ENCODE assay signal across 8 mouse cellular contexts in the genomic region with DNA sequence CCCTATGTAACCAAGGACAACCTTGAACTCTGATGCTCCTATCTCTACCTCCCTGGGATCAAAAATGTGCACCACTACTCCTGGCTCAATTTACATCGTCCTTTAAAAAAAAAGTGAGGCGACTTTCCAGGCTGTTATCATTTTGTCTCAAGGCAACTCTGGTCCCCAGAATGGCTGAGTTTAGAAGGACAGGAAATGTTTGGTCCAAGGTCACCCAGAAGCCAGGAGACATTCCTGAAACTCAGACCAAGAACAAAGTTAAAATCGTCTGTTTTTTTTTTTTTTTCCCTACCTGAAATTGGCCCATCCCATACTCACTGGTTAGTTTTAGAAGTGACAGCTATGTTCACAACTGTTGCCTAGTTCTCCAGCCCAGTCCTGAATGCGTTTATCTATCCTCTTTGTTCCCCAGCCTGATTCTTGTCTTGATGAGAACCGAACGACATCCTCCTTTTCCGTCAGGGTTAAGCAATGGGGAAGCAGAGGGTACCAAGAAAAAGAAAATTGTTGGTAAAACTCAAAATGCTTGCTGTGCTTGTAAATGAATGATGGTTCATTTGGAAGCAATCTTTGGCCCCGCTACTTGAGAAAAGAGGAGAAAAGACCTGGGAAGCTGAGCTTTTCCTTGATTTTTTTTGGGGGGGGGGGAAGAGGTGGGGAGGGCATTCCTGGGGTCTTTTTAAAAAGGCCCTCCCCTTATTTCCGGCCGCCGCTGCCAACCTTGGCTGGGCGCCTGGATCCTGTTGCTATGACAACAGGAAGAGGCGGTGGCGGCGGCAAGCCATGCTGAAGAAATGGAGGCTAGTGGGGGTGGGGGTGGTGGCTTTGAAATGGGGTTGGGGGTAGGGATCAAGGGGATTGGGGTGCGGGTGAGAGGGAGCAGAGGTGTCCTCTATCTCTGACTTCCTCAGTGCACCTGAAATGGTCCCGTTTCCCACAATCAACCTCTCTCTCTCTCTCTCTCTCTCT. TPM values are rescaled to one million over a fixed set of nuclear protein-coding genes. Genes with fewer than 3 reads are reported as not detected.
DNase-seq lines count a peak whose midpoint lies in the region; ATAC-seq and TF ChIP-seq lines count a peak whose summit lies in the region.

No protein-coding gene starts in this region.

- H3K4me2 ChIP-seq in limb, embryonic 13.5 days (replicated peaks) = peak overlapping the region; percentile 73
- H3K4me2 ChIP-seq in neural tube, embryonic 14.5 days (ENCODE audit: low read depth, low read length) = peak overlapping the region; percentile 74

- WGBS in heart, adult 2 months = under 1% methylated on average over 16 of the region's 17 CpGs
- 2% methylated on average over 16 of the region's 17 CpGs for WGBS in kidney, adult 2 months
- 2% methylated on average over 16 of the region's 17 CpGs for WGBS in limb, embryonic 13.5 days
- 2% methylated on average over 17 of the region's 17 CpGs for WGBS in neural tube, embryonic 14.5 days

- no peaks in the 10 kb centered on the region for H3K79me2 ChIP-seq in heart, adult 2 months (replicated peaks; ENCODE audit: control insufficient read depth, insufficient read depth, low read length)

- intact Hi-C loops in heart, adult 2 months (cut with DNase I) = no loop called here

- no peak overlapping the region for H3K9ac ChIP-seq in heart, adult 2 months (ENCODE audit: low read depth, low read length)
- H3K9ac ChIP-seq in limb, embryonic 13.5 days = no peak overlapping the region; the same call in 1 of the 2 replicates
- H3K9ac ChIP-seq in neural tube, embryonic 14.5 days (replicated peaks; ENCODE audit: low read depth, low read length) = no peak overlapping the region; the same call in 1 of the 2 replicates

- H3K4me1 ChIP-seq in heart, adult 2 months (ENCODE audit: control insufficient read depth, insufficient read depth, low read length) = no peaks in the 10 kb centered on the region
- 0 out of 2 replicates have a peak, but pooled peaks cover 3% of the 10 kb centered on the region for H3K4me1 ChIP-seq in kidney, adult 2 months (ENCODE audit: control insufficient read depth, insufficient read depth, low read length)
- peaks cover 39% of the 10 kb centered on the region for H3K4me1 ChIP-seq in limb, embryonic 13.5 days
- H3K4me1 ChIP-seq in neural tube, embryonic 14.5 days (ENCODE audit: control insufficient read depth, insufficient read depth, low read length) = peaks cover 17% of the 10 kb centered on the region; the same call in 1 of the 2 replicates

- DNase-seq in gastrocnemius, postnatal 10 days = peak; percentile 26
- DNase-seq in gastrocnemius, adult 8-10 months (ENCODE audit: low spot score in 2 of 2) = no peak
- peak; percentile 70 to 86 for DNase-seq in cerebellum, postnatal 25 days
- DNase-seq in heart, adult 2 months = peak; percentile 37 to 54
- peak; percentile 74 for DNase-seq in kidney, adult 2 months
- no peak for DNase-seq in B cell, adult 2 months

- peak; percentile 48; the same call in 1 of the 2 replicates for ATAC-seq in limb, embryonic 13.5 days (ENCODE audit: low FRiP score, low read depth)
- peak; percentile 72 for ATAC-seq in neural tube, embryonic 14.5 days (ENCODE audit: low read depth)

- no peak for TF ChIP-seq EP300 in heart, adult 2 months (IDR thresholded peaks at IDR 0.05; ENCODE audit: insufficient read depth, low read depth, low read length)

- no peak for TF ChIP-seq POLR2A in heart, adult 2 months (IDR thresholded peaks at IDR 0.05; ENCODE audit: insufficient read depth, low read depth, low read length)
- TF ChIP-seq POLR2A in kidney, adult 2 months (IDR thresholded peaks at IDR 0.05; ENCODE audit: low read depth, low read length) = no peak

- H3K36me3 ChIP-seq in heart, adult 2 months (ENCODE audit: control insufficient read depth, insufficient read depth, low read length) = no peaks in the 10 kb centered on the region
- H3K36me3 ChIP-seq in kidney, adult 2 months (ENCODE audit: control insufficient read depth, insufficient read depth, low read length) = no peaks in the 10 kb centered on the region
- H3K36me3 ChIP-seq in limb, embryonic 13.5 days = peaks cover 8% of the 10 kb centered on the region
- peaks cover 6% of the 10 kb centered on the region; the same call in 1 of the 2 replicates for H3K36me3 ChIP-seq in neural tube, embryonic 14.5 days (ENCODE audit: control insufficient read depth, insufficient read depth, low read length)

- H3K27me3 ChIP-seq in heart, adult 2 months (ENCODE audit: control insufficient read depth, insufficient read depth, low read length) = 0 out of 2 replicates have a peak, but pooled peaks cover 4% of the 10 kb centered on the region
- H3K27me3 ChIP-seq in kidney, adult 2 months (replicated peaks; ENCODE audit: control insufficient read depth, insufficient read depth, low read length) = no peaks in the 10 kb centered on the region
- H3K27me3 ChIP-seq in limb, embryonic 13.5 days = no peaks in the 10 kb centered on the region
- H3K27me3 ChIP-seq in neural tube, embryonic 14.5 days (ENCODE audit: control insufficient read depth, insufficient read depth, low read length) = no peaks in the 10 kb centered on the region

- TF ChIP-seq CTCF in heart, adult 2 months (IDR thresholded peaks at IDR 0.05) = no peak
- TF ChIP-seq CTCF in kidney, adult 2 months (conservative IDR thresholded peaks at IDR 0.05; ENCODE audit: insufficient read depth, insufficient read length, low read depth, low read length) = no peak

- no peak overlapping the region for H3K27ac ChIP-seq in heart, adult 2 months
- no peak overlapping the region for H3K27ac ChIP-seq in kidney, adult 2 months (ENCODE audit: insufficient read depth, low read depth, low read length)
- peak overlapping the region; percentile 44; the same call in 1 of the 2 replicates for H3K27ac ChIP-seq in limb, embryonic 13.5 days
- H3K27ac ChIP-seq in neural tube, embryonic 14.5 days (ENCODE audit: low read depth, low read length) = no peak overlapping the region

- no peaks in the 10 kb centered on the region for H3K9me3 ChIP-seq in limb, embryonic 13.5 days
- H3K9me3 ChIP-seq in neural tube, embryonic 14.5 days (ENCODE audit: control insufficient read depth, low read length) = no peaks in the 10 kb centered on the region

- no peak overlapping the region for H3K4me3 ChIP-seq in heart, adult 2 months
- peak overlapping the region; percentile 1; the same call in 1 of the 2 replicates for H3K4me3 ChIP-seq in kidney, adult 2 months (ENCODE audit: insufficient read depth, low read depth, low read length)
- peak overlapping the region; percentile 44 for H3K4me3 ChIP-seq in limb, embryonic 13.5 days
- H3K4me3 ChIP-seq in neural tube, embryonic 14.5 days (ENCODE audit: low read depth, low read length) = peak overlapping the region; percentile 51

RNA-seq across cellular contexts. Expression of a gene that starts 0.8 kb away (rescaled TPM):
- under 1 TPM in 1 of 2 experiments, not detected in 1; 0.43 TPM for total RNA-seq in gastrocnemius, postnatal 10 days (2021)
- not detected for total RNA-seq in gastrocnemius, adult 8-10 months (2022)
- total RNA-seq in heart, adult 2 months (2021) = not detected
- not detected in 2 replicates for polyA plus RNA-seq in heart, adult 2 months (2012; rRNA removed)
- polyA plus RNA-seq in kidney, adult 2 months (2012; rRNA removed) = 0.11 TPM in 1 of 2 replicates, not detected in the other
- polyA plus RNA-seq in limb, embryonic 13.5 days (2015; fragmentation: Nextera tagmentation; extraction: Ambion mirVana) = 6.5 and 6.8 TPM in 2 replicates
- polyA plus RNA-seq in neural tube, embryonic 14.5 days (2014; fragmentation: Nextera tagmentation; extraction: Ambion mirVana) = 12.9 and 13.5 TPM in 2 replicates

RNA-seq across cellular contexts. Expression of a gene that starts 34.3 kb away (rescaled TPM):
- total RNA-seq in gastrocnemius, postnatal 10 days (2021) = 10 to 100 TPM; 80.3 to 88.7 TPM
- 100 to 1,000 TPM; 113 to 158 (median 136) TPM for total RNA-seq in gastrocnemius, adult 8-10 months (2022)
- total RNA-seq in heart, adult 2 months (2021) = 1 to 10 TPM; 1.9 to 2.5 TPM
- 0.78 and 3.3 TPM in 2 replicates for polyA plus RNA-seq in heart, adult 2 months (2012; rRNA removed)
- 1.3 TPM in 1 of 2 replicates, not detected in the other for polyA plus RNA-seq in kidney, adult 2 months (2012; rRNA removed)
- 6.8 and 7.4 TPM in 2 replicates for polyA plus RNA-seq in limb, embryonic 13.5 days (2015; fragmentation: Nextera tagmentation; extraction: Ambion mirVana)
- polyA plus RNA-seq in neural tube, embryonic 14.5 days (2014; fragmentation: Nextera tagmentation; extraction: Ambion mirVana) = 0.29 TPM in 1 of 2 replicates, not detected in the other

RNA-seq across cellular contexts. Expression of a gene that starts 57.0 kb away (rescaled TPM):
- 10 to 100 TPM in 1 of 2 experiments, 1 to 10 TPM in 1; 9.7 to 10.2 TPM for total RNA-seq in gastrocnemius, postnatal 10 days (2021)
- total RNA-seq in gastrocnemius, adult 8-10 months (2022) = 10 to 100 TPM in 3 of 4 experiments, 1 to 10 TPM in 1; 8.5 to 16.4 (median 13.6) TPM
- 1 to 10 TPM; 4.3 to 5.4 TPM for total RNA-seq in heart, adult 2 months (2021)
- 6.7 and 7.7 TPM in 2 replicates for polyA plus RNA-seq in heart, adult 2 months (2012; rRNA removed)
- 3.4 and 4.4 TPM in 2 replicates for polyA plus RNA-seq in kidney, adult 2 months (2012; rRNA removed)
- 3.8 and 4.1 TPM in 2 replicates for polyA plus RNA-seq in limb, embryonic 13.5 days (2015; fragmentation: Nextera tagmentation; extraction: Ambion mirVana)
- polyA plus RNA-seq in neural tube, embryonic 14.5 days (2014; fragmentation: Nextera tagmentation; extraction: Ambion mirVana) = 4.2 and 5.1 TPM in 2 replicates

Comparison
In these comparisons a context has a peak if more than half of its experiments do, and no peak if none do; other contexts are left out.
1. DNase-seq: peak in gastrocnemius, postnatal 10 days (single experiment), cerebellum, postnatal 25 days (2 of 2), heart, adult 2 months (2 of 2) and kidney, adult 2 months (single experiment); none in gastrocnemius, adult 8-10 months (0 of 2) and B cell, adult 2 months (0 of 2).